Mouse (Mus musculus) lung, postnatal 0 days (tissue): ENCODE data around the gene Scimp. TPM values are rescaled to one million over a fixed set of nuclear protein-coding genes. Genes with fewer than 3 reads are reported as not detected.
"Not testable (repeated sequence)": the region's sequence is repeated elsewhere in the genome, so short reads cannot be mapped to it uniquely, and the experiment has no call there.

Source experiments
- ATAC-seq: fragments of 200-750 bp; cut with Nextera tagmentation; 2 replicates; pipeline ENCODE4 v1.8.0; 2017; ENCODE audit warnings: moderate library complexity
- DNase-seq: peaks from one replicate; pipeline ENCODE4 v3.0.0-alpha.2; 2016; ENCODE audit warnings: low spot score
- H3K27ac ChIP-seq: fragments of 300-500 bp; sonication (generic); 2 replicates; pipeline ENCODE4 v1.5.1; 2014; ENCODE audit warnings: antibody characterized with exemption, mild to moderate bottlenecking, low read length, mixed read lengths
- H3K27me3 ChIP-seq: fragments of 300-500 bp; sonication (generic); replicated peaks from 2 replicates; pipeline ENCODE4 v1.6.1; 2014; ENCODE audit warnings: low read length, mixed read lengths; ENCODE audit not compliant: insufficient read depth
- H3K36me3 ChIP-seq: fragments of 300-500 bp; sonication (generic); 2 replicates; pipeline ENCODE4 v1.6.1; 2014; ENCODE audit warnings: low read length, mixed read lengths; ENCODE audit not compliant: insufficient read depth
- H3K4me1 ChIP-seq: fragments of 300-500 bp; sonication (generic); 2 replicates; pipeline ENCODE4 v1.6.1; 2014; ENCODE audit warnings: antibody characterized with exemption, low read depth, low read length, mixed read lengths; ENCODE audit not compliant: insufficient read depth
- H3K4me2 ChIP-seq: fragments of 300-500 bp; sonication (generic); replicated peaks from 2 replicates; pipeline ENCODE4 v1.6.1; 2014; ENCODE audit warnings: low read depth, mild to moderate bottlenecking, low read length, moderate library complexity, mixed read lengths
- H3K4me3 ChIP-seq: fragments of 300-500 bp; sonication (generic); 2 replicates; pipeline ENCODE4 v1.5.1; 2014; ENCODE audit warnings: low read depth, low read length
- H3K9ac ChIP-seq: fragments of 300-500 bp; sonication (generic); replicated peaks from 2 replicates; pipeline ENCODE4 v1.6.1; 2014; ENCODE audit warnings: low read depth, mild to moderate bottlenecking
- H3K9me3 ChIP-seq: fragments of 300-500 bp; sonication (generic); 2 replicates; pipeline ENCODE4 v1.6.1; 2016; ENCODE audit warnings: low read length, mixed read lengths
- CTCF ChIP-seq: IDR thresholded peaks from 2 replicates; pipeline ENCODE4 v1.5.1; 2016; ENCODE audit warnings: antibody characterized with exemption, mild to moderate bottlenecking
- EP300 ChIP-seq: IDR thresholded peaks from 2 replicates; pipeline ENCODE4 v1.6.1; 2016; ENCODE audit warnings: antibody characterized with exemption, mild to moderate bottlenecking, control low read depth
- WGBS: fragments of 180-500 bp; shearing (Covaris S2); extraction: QIAGEN DNeasy Blood & Tissue Kit; methylation state at CpG from one replicate; pipeline ENCODE4 v1.1.7; 2014; 5-methylcytosine and 5-hydroxymethylcytosine counted together
- polyA plus RNA-seq: library from polyadenylated mRNA; unstranded; fragments of >200 nt; fragmentation: Nextera tagmentation; extraction: Ambion mirVana; gene quantifications from 2 replicates; pipeline ENCODE4 v1.2.1, GENCODE M21; 2015

Gene Scimp
- polyA plus RNA-seq, 1 experiment from 2014 or later: 2.1 TPM

GRCm38 (mm10) chr11:70765776-70766445 is 46.5 kb downstream of the Scimp start:
- H3K4me2 ChIP-seq: no peak overlapping the region
- TF ChIP-seq EP300 (no peak), CTCF (no peak)
- DNase-seq (peak; percentile 33), ATAC-seq (no peak)
- no peak overlapping the region for H3K27ac ChIP-seq
- 59% methylated on average over 16 of the region's 16 CpGs for WGBS
- H3K4me1 ChIP-seq: no peaks in the 10 kb centered on the region
- no peaks in the 10 kb centered on the region for H3K27me3 ChIP-seq
- no peak overlapping the region for H3K4me3 ChIP-seq
- H3K9me3 ChIP-seq: no peaks in the 10 kb centered on the region
- H3K9ac ChIP-seq: no peak overlapping the region
- H3K36me3 ChIP-seq: no peaks in the 10 kb centered on the region

DNA sequence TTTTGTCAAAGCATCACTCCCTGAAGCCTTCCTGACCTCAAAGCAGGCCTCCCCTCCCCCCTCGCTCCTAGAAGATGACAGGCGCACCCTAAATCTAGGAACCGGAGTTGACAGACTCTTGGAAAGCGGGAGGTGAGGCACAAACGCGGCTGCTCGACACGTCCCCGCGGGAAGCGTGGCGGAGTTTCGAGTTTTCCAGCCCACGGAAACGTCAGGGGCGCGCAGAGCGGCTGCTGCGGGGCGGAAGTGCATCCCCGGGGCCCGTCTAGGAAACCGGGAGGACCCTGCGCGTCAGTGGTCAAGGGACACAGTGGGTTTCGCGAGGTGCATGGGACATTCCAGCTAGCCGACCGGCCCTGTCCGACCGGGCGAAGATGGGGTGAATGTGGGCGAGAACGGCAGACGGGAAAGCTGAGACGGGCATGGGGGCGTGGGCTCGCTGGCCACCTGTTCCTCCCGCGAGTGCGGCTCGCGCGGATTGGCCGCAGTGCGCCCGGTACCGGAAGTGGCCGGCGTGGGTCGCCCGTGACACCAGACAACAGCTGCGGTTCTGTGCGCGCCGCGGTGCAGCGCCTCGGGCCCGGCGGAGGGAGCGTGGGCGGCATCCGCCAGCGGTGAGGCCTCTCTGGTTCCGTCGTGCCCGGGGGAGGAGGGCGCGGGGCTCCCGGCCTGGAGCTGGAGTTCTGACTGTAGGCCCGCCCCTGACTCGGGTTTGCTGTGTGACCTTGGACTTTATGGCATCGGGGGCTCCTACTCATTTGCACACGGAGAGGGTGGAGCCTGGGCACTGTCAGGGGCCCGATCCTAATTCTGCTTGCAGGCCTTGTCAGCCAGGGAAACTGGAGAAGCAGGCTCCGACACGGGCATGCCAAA is 48.2 kb downstream of the Scimp start, which contains the start of gene Zfp3:
TSS of gene Zfp3 (plus strand) at position 274 of the 873 bp plus-strand sequence.
- TF ChIP-seq EP300 (no peak), CTCF (peak; percentile 33; the same call in 1 of the 2 replicates)
- H3K4me1 ChIP-seq: no peaks in the 10 kb centered on the region
- no peaks in the 10 kb centered on the region for H3K9me3 ChIP-seq
- under 1% methylated on average over 72 of the region's 78 CpGs for WGBS
- no peaks in the 10 kb centered on the region for H3K36me3 ChIP-seq
- peak within 1 kb of the TSS; percentile 63 for H3K4me3 ChIP-seq
- DNase-seq (peak; percentile 79), ATAC-seq (peak; percentile 91)
- peak within 1 kb of the TSS; percentile 71 for H3K4me2 ChIP-seq
- H3K27ac ChIP-seq: peak within 1 kb of the TSS; percentile 69; the same call in 1 of the 2 replicates
- H3K27me3 ChIP-seq: no peaks in the 10 kb centered on the region
- peak within 1 kb of the TSS; percentile 46 for H3K9ac ChIP-seq

GRCm38 (mm10) chr11:70763582-70763935 is 48.8 kb downstream of the Scimp start:
- WGBS: 25% methylated on average over 3 of the region's 3 CpGs
- H3K4me2 ChIP-seq: peak overlapping the region; percentile 71
- no peak for ATAC-seq
- H3K27me3 ChIP-seq: no peaks in the 10 kb centered on the region
- TF ChIP-seq CTCF: no peak
- no peak for TF ChIP-seq EP300
- H3K27ac ChIP-seq: 0 out of 2 replicates have a peak overlapping the region, but pooled peaks have one; percentile 69
- peak overlapping the region; percentile 63 for H3K4me3 ChIP-seq
- no peaks in the 10 kb centered on the region for H3K9me3 ChIP-seq
- peak overlapping the region; percentile 46; the same call in 1 of the 2 replicates for H3K9ac ChIP-seq
- no peaks in the 10 kb centered on the region for H3K4me1 ChIP-seq
- H3K36me3 ChIP-seq: no peaks in the 10 kb centered on the region
- no peak for DNase-seq

DNA sequence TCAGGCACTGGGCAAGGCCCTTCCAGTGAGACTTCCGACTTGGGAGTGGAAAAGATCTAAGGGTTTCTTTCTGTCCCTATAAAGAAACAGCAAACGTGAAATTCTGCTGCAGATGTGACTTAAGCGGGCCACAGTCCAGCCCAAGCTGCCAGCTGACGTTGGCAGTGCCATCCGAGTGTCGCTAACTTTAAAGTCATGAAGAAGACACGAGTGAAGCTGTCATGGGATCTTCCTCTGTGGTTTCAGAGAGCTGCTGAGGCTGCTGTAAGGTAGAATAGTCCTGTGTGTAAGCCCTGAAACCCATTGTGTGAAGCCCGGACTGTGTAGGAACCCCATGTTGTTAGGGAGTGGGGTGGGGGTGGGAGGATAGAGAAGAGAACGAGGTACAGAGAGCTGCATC is 49.7 kb downstream of the Scimp start:
- no peaks in the 10 kb centered on the region for H3K27me3 ChIP-seq
- no peak overlapping the region for H3K4me3 ChIP-seq
- TF ChIP-seq CTCF (no peak), EP300 (no peak)
- no peak overlapping the region for H3K27ac ChIP-seq
- no peaks in the 10 kb centered on the region for H3K4me1 ChIP-seq
- 78% methylated on average over 9 of the region's 9 CpGs for WGBS
- ATAC-seq (no peak), DNase-seq (no peak)
- H3K9me3 ChIP-seq: no peaks in the 10 kb centered on the region
- no peak overlapping the region for H3K9ac ChIP-seq
- no peak overlapping the region for H3K4me2 ChIP-seq
- H3K36me3 ChIP-seq: no peaks in the 10 kb centered on the region

DNA sequence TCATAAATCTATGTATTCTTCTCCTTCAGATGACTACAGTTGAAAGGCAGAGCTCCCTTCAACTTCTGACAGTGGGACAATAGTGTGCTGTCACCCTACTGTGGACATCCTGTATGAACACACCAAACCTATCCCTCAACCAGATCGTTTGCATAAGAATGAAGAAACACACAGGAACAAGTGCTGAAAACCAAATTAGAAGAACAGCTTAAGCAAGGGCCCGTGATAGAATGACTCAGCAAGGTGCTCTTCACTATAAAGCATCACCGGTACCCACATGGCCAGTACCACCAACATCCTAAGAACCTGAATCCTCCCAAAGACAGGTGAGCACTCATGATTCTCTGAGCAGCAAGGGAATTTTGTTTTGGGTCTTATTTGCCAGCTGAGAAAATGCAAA is 51.9 kb downstream of the Scimp start:
- not testable (repeated sequence) for H3K27me3 ChIP-seq, H3K4me1 ChIP-seq, H3K36me3 ChIP-seq, H3K4me3 ChIP-seq, H3K9me3 ChIP-seq, H3K9ac ChIP-seq, ATAC-seq, H3K27ac ChIP-seq, DNase-seq, H3K4me2 ChIP-seq
- 62% methylated on average over 3 of the region's 3 CpGs for WGBS

DNA sequence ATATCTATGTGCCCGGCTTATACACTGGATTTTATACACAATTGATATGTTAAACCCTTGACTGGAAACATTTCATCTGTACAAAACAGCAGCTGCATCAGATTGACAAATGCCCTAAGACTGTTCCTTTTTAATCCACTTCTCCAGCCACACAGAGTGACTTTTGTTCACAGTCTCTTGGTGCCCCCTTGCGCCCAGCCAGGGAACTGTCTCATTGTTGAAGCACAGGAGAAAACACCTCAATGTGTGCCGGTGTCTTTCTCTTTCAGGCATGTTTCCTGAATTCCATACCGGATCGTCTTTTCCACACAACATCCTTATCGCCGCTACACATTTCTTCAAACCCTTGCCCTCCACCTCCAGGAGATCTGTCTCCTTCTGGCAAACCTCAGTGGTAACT is 56.7 kb downstream of the Scimp start:
- DNase-seq (peak; percentile 88), ATAC-seq (peak; percentile 63)
- no peak overlapping the region for H3K9ac ChIP-seq
- H3K36me3 ChIP-seq: no peaks in the 10 kb centered on the region
- H3K27ac ChIP-seq: no peak overlapping the region
- no peaks in the 10 kb centered on the region for H3K9me3 ChIP-seq
- no peak overlapping the region for H3K4me3 ChIP-seq
- TF ChIP-seq CTCF (peak; percentile 96), EP300 (no peak)
- WGBS: 3% methylated on average over 7 of the region's 7 CpGs
- no peaks in the 10 kb centered on the region for H3K4me1 ChIP-seq
- H3K27me3 ChIP-seq: no peaks in the 10 kb centered on the region
- no peak overlapping the region for H3K4me2 ChIP-seq
